Mouse (Mus musculus): ENCODE results near the gene Map2. TPM values are rescaled to one million over a fixed set of nuclear protein-coding genes. Genes with fewer than 3 reads are reported as not detected.

The Map2 gene
- polyA plus RNA-seq, 1 experiment from 2014 or later = 2.2 TPM

GRCm38 (mm10) chr1:66386751-66387452 is 211.8 kb downstream of the Map2 start:
- H3K4me2 ChIP-seq (replicated peaks; ENCODE audit: low read depth) = no peak overlapping the region
- no peaks in the 10 kb centered on the region for H3K36me3 ChIP-seq (ENCODE audit: control insufficient read depth, insufficient read depth)
- no peaks in the 10 kb centered on the region for H3K9me3 ChIP-seq (ENCODE audit: control insufficient read depth)
- H3K27ac ChIP-seq (ENCODE audit: low read depth, low read length) = no peak overlapping the region
- WGBS = 76% methylated on average over 10 of the region's 10 CpGs
- no peak for ATAC-seq
- H3K9ac ChIP-seq (ENCODE audit: low read depth, low read length) = no peak overlapping the region
- no peaks in the 10 kb centered on the region for H3K4me1 ChIP-seq (replicated peaks; ENCODE audit: control insufficient read depth, insufficient read depth, low read length)
- TF ChIP-seq CTCF (IDR thresholded peaks at IDR 0.05; ENCODE audit: low read depth) = no peak
- no peaks in the 10 kb centered on the region for H3K27me3 ChIP-seq (replicated peaks; ENCODE audit: control insufficient read depth, insufficient read depth, low read length)
- no peak overlapping the region for H3K4me3 ChIP-seq (ENCODE audit: low read depth, low read length)

- no peak for ATAC-seq
- no peak overlapping the region for H3K4me3 ChIP-seq (ENCODE audit: low read depth, low read length)
These were observed 213.5 kb downstream of the Map2 start for GRCm38 (mm10) chr1:66388561-66388960.

DNA sequence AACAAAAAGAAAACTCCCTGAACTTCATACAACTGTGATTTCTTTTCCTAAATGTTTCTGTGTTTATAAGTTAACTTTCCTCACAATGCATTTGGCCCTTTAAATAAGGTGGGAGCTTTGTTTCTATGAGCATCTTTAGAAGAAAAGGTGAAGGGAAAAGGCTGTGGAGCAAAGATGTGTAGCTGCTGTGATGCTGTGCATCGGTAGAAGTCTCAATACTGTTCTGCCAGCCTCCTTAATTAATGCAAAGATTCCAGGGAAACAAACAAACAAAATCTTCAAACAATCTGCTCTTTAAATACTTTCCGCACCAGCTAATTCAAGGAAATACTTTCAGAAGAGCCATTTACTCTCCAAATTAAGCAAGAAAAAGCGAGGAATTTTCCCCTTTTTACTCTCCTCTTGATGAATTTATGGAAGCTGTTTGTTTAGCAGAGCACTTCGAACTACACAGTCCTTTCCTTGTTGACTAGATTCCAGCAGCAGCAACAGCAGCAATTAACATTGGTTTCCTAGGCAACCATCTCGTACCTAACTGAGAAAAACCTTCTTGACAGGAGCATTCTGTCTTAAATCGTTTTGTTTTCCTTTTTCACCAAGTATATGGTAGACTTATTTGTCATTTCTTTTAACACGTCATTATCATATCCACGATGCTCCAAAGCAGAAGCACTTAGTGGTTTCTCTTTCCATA is 220.0 kb downstream of the Map2 start:
- TF ChIP-seq CTCF (IDR thresholded peaks at IDR 0.05; ENCODE audit: low read depth) = no peak
- Histone ChIP-seq H3K36me3 (ENCODE audit: control insufficient read depth, insufficient read depth) (no peaks in the 10 kb centered on the region), H3K27ac (ENCODE audit: low read depth, low read length) (no peak overlapping the region), H3K4me2 (replicated peaks; ENCODE audit: low read depth) (no peak overlapping the region), H3K9me3 (ENCODE audit: control insufficient read depth) (no peaks in the 10 kb centered on the region), H3K9ac (ENCODE audit: low read depth, low read length) (no peak overlapping the region), H3K27me3 (replicated peaks; ENCODE audit: control insufficient read depth, insufficient read depth, low read length) (no peaks in the 10 kb centered on the region), H3K4me3 (ENCODE audit: low read depth, low read length) (no peak overlapping the region), H3K4me1 (replicated peaks; ENCODE audit: control insufficient read depth, insufficient read depth, low read length) (no peaks in the 10 kb centered on the region)
- no peak for ATAC-seq
- WGBS = 29% methylated on average over 8 of the region's 8 CpGs

More at GRCm38 (mm10) chr1:66388561-66388960, 213.5 kb downstream of the Map2 start:
- Histone ChIP-seq H3K9me3 (ENCODE audit: control insufficient read depth) (no peaks in the 10 kb centered on the region), H3K27ac (ENCODE audit: low read depth, low read length) (no peak overlapping the region), H3K4me2 (replicated peaks; ENCODE audit: low read depth) (no peak overlapping the region), H3K9ac (ENCODE audit: low read depth, low read length) (no peak overlapping the region), H3K36me3 (ENCODE audit: control insufficient read depth, insufficient read depth) (no peaks in the 10 kb centered on the region), H3K4me1 (replicated peaks; ENCODE audit: control insufficient read depth, insufficient read depth, low read length) (no peaks in the 10 kb centered on the region), H3K27me3 (replicated peaks; ENCODE audit: control insufficient read depth, insufficient read depth, low read length) (no peaks in the 10 kb centered on the region)
- WGBS = 63% methylated on average over 8 of the region's 8 CpGs
- TF ChIP-seq CTCF (IDR thresholded peaks at IDR 0.05; ENCODE audit: low read depth) = no peak

DNA sequence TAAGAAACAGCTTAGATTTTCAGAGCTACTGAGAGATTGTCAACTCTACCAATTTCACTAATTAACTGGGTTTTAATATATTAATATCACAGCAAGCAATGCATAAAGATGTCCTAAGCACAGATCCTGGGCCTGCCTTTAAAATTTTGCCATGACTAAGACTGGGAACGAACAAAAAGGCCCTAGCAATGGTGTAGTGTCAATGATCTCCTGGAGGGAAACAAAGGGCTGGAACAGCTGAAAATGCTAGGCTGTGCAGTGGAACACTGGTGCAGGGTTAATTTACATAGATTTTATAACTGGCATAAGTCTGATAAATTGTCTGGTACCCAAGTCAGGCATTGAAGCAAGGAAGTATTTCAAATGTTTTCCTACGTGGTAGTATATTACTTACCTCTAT is 220.8 kb downstream of the Map2 start:
- no peak for TF ChIP-seq CTCF (IDR thresholded peaks at IDR 0.05; ENCODE audit: low read depth)
- no peak overlapping the region for H3K4me2 ChIP-seq (replicated peaks; ENCODE audit: low read depth)
- H3K27me3 ChIP-seq (replicated peaks; ENCODE audit: control insufficient read depth, insufficient read depth, low read length) = no peaks in the 10 kb centered on the region
- H3K36me3 ChIP-seq (ENCODE audit: control insufficient read depth, insufficient read depth) = no peaks in the 10 kb centered on the region
- 82% methylated on average over 2 of the region's 2 CpGs for WGBS
- no peak for ATAC-seq
- H3K4me3 ChIP-seq (ENCODE audit: low read depth, low read length) = no peak overlapping the region
- H3K4me1 ChIP-seq (replicated peaks; ENCODE audit: control insufficient read depth, insufficient read depth, low read length) = no peaks in the 10 kb centered on the region
- no peak overlapping the region for H3K9ac ChIP-seq (ENCODE audit: low read depth, low read length)
- H3K9me3 ChIP-seq (ENCODE audit: control insufficient read depth) = no peaks in the 10 kb centered on the region
- H3K27ac ChIP-seq (ENCODE audit: low read depth, low read length) = no peak overlapping the region

DNA sequence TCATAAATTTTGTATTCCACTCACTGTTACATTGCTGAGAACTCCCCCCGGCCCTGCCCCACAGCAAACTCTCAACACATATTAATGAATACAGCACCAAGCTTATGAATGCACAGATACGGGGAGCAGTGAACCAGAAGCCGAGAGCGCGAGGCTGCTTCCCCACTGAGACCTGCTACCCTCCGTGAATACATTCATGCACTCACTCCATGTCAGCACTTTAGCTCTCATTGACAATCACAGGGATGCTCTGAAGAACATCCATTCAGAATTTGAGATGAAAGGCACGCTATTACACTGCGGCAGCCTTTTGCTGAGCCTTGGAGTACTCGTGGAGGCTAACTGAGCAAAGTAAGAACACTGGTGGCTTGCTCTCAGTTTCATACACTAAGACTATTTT is 226.8 kb downstream of the Map2 start:
- TF ChIP-seq CTCF (IDR thresholded peaks at IDR 0.05; ENCODE audit: low read depth) = no peak
- Histone ChIP-seq H3K36me3 (ENCODE audit: control insufficient read depth, insufficient read depth) (no peaks in the 10 kb centered on the region), H3K27me3 (replicated peaks; ENCODE audit: control insufficient read depth, insufficient read depth, low read length) (no peaks in the 10 kb centered on the region), H3K4me1 (replicated peaks; ENCODE audit: control insufficient read depth, insufficient read depth, low read length) (no peaks in the 10 kb centered on the region), H3K27ac (ENCODE audit: low read depth, low read length) (no peak overlapping the region), H3K4me2 (replicated peaks; ENCODE audit: low read depth) (no peak overlapping the region), H3K9me3 (ENCODE audit: control insufficient read depth) (no peaks in the 10 kb centered on the region), H3K4me3 (ENCODE audit: low read depth, low read length) (no peak overlapping the region), H3K9ac (ENCODE audit: low read depth, low read length) (no peak overlapping the region)
- WGBS = 85% methylated on average over 9 of the region's 9 CpGs
- ATAC-seq = no peak

DNA sequence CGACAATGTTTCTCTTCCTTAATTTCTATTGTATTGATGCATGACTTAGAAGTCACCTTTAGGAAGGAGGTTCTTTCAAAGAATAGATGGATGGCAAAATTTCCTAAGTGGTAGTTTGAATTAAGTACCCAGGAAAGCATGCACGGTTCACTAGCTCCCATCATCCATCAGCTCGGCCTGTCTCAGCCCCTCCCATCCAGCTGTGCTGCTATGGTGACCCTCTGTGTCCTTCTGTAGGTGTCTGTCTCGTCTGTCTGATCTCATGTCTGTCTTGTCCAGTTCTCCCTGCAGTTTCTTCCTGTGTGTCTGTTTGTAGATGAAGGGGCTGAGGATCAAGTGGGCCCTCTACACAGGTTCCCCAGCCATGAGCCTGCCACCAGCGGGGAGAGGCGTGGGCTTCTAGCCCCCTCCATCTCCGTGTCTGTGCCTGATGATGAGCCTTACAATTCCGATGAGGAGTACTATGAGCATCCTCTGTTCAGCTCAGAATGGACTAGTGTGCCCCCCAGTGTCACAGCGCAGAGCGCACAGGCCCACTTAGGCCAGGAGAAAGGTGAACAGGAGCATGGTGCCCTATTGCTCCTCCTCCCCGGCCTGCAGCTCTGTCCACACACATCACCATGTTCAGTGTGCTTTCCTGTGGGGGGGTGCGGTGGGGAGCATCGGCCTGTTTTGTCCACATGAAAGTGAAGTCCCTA is 232.3 kb downstream of the Map2 start:
- no peak overlapping the region for H3K4me2 ChIP-seq (replicated peaks; ENCODE audit: low read depth)
- no peak for TF ChIP-seq CTCF (IDR thresholded peaks at IDR 0.05; ENCODE audit: low read depth)
- no peaks in the 10 kb centered on the region for H3K27me3 ChIP-seq (replicated peaks; ENCODE audit: control insufficient read depth, insufficient read depth, low read length)
- ATAC-seq = no peak
- no peak overlapping the region for H3K9ac ChIP-seq (ENCODE audit: low read depth, low read length)
- no peak overlapping the region for H3K4me3 ChIP-seq (ENCODE audit: low read depth, low read length)
- H3K4me1 ChIP-seq (replicated peaks; ENCODE audit: control insufficient read depth, insufficient read depth, low read length) = no peaks in the 10 kb centered on the region
- H3K9me3 ChIP-seq (ENCODE audit: control insufficient read depth) = no peaks in the 10 kb centered on the region
- no peak overlapping the region for H3K27ac ChIP-seq (ENCODE audit: low read depth, low read length)
- no peaks in the 10 kb centered on the region for H3K36me3 ChIP-seq (ENCODE audit: control insufficient read depth, insufficient read depth)
- 74% methylated on average over 13 of the region's 13 CpGs for WGBS
